Mouse (Mus musculus): Measurements from ENCODE around the gene Slc5a8.

Slc5a8 gene

DNA sequence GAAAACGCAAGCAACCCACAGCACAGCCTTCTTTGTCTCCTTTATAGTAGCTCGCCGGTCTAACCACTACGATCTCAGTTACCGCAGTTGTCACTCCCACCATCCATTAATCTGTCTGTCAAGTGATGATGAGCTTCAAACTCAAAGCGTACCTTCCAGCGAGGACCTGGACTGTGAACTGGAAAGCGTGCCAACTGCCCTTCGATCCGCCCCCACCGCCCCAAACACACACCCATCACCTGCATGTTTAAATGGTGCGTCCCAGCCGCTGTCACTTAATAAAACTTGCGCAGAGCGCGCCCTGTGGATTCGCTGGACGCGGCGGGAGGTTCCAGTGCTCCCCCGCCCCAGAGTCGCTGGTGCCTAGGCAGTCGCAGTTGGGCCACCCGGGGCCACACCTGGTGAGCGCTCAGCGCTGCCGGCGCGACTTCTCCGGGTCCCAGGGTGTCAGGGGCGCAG is at the start of gene Slc5a8:
TSS of gene Slc5a8 (plus strand) at position 361 of the 459 bp plus-strand sequence.
- peak in 1 of 2 experiments; percentile 20 for DNase-seq (ENCODE audit: low spot score in 2 of 2)

DNA sequence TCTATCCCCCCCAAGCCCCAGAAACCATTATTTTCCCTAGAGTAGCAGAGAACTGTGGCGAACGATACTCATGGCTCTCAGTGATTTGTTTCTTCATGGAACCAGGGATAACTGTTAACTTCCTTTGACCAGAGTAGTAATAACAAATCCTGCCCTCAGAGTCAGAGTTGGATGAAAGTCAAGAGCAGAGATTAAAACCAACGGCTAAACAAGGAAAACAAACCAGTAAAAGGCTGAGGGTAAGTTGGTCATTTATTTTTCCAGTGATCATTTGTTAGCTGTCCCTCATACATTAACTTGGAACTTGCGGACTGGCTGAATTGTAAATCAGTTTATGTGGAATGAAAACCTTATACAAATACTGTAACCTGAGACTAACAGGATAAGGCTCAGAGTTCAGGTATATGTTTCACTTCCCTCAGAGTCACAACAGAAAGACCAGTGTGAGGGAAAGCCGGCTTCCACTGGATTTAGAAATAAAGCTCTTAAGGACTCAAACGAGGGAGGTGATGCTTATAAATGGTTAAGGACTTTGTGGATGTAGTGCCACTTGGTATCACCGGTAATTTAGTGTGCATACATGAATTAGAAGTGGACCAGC is 36.8 kb upstream of the Slc5a8 start:
- DNase-seq (ENCODE audit: low spot score in 2 of 2): no peak

DNA sequence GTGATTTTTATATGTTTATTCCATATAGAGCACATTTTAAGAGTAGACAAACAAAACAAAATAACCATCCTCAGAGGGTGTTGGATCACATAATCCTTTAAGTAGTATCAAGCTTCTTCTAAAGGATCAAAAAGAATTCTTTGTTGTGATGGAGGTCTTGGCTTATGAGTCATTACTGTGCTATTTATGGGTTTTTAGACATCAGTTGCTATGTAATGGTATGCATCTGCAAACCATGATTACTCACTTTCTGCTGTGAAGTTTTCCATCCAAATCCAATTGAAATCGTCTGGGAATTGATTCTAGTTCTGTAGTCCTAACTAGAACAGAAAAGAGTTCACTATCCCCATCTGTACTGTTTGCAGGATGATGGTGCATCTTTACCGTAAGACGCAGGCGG is 35.8 kb upstream of the Slc5a8 start:
- DNase-seq (ENCODE audit: low spot score in 2 of 2): no peak

DNA sequence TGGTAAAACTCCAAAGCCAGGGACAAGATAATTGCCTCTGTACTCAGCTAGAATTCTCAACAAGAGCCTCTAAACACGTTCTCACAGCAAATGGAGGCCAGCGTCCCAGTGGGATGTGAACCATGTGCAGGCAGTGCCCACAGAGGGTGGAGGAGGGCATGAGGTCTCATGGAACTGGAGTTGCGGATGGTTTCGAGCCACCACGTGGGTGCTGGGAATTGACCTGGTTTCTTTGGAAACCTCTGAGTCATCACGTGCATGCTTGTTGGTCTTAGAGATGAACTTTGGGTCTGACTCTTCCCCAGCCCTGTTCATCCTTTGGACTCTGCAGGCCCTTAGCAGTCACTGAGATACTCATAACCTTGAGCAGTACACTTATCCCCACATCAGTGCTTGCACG is 32.5 kb upstream of the Slc5a8 start:
- DNase-seq (ENCODE audit: low spot score in 2 of 2): no peak

DNA sequence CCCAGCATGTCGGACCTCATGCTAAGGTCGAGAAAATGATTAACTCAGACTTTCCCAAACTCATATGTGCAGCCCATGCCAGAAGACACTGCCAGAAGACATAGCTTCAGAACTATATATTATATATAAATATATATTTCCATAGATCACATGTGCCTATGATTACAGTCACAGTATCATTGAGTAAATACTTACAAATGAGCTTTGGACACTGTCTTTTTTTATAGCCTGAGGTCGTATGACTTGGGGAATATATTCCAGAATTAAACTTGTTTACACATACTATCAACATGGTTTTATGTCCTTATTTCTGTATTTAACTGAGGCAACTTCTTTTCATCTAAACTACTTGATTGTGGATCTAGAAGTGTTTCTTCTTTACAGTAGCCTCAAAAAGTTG is 24.9 kb upstream of the Slc5a8 start:
- no peak for DNase-seq (ENCODE audit: low spot score in 2 of 2)

DNA sequence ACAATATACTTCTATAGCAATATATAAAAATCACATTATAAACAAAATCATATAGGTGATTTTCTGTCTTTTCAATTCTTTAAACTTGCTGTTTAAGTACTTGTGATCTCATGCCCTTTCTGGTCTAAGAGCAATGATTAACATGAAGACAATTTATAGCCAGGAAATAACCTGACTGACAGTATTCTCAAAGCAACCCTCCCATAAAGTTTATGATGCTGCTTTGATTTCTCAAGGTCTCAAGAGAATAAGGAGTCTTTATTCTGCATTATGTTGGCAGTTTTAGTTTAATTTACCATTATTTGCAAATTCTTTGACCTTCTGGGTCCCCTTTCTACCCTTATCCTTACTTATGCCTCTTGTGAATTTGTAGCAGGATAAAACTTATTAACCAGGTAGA is 24.4 kb upstream of the Slc5a8 start:
- no peak for DNase-seq (ENCODE audit: low spot score in 2 of 2)

DNA sequence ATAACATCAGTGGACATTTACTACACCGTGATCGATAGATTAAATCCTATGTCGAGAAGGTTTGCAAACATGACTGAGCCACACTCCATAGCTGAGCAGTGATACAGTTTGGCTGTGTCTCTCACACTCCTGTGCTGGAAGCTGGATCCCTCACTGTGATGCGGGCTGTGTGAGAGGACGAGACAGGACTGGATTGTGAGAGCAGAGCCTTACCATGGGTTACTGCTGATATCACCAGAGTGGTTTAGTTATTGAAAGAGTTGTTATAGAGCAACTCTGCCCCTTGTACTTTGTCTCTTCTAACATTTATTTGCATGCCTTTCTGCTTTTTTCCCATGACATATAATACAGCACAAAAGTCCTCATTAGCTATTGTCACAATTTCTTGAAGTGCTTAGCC is 23.5 kb upstream of the Slc5a8 start:
- no peak for DNase-seq (ENCODE audit: low spot score in 2 of 2)

DNA sequence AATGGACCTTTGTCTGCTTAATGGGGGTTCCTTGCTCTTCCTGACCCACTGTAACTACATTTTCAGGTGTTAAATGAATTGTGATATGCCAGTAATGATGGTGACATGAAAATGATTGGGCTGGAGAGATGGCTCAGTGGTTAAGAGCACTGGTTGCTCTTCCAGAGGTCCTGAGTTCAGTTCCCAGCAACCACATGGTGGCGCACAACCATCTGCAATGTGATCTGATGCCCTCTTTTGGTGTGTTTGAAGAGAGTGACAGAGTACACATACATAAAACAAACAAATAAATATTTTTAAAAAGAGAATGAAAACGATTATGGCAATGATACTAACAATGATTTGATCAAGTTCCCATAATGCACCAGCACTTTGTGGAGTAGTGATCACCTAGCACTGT is 19.8 kb upstream of the Slc5a8 start:
- DNase-seq (ENCODE audit: low spot score in 2 of 2): no peak

DNA sequence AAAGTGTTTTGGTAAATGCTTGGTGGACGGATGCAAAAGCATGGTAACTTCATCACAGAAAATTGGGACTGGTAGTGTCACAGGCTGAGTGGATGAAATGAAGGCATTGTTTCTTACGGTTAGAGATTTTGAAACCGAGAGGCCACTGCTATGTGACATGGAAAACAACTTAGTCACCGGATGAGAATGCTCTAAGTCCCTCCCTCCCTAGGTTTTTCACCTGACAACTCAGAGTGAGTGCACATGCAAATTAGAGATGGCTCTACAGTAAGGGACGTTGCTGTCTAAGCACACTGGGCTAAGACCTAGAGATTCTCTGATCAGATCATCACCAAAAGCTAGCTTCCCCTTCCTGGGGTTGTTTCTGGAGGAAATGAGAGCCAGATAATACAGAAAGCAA is 10.9 kb upstream of the Slc5a8 start:
- no peak for DNase-seq (ENCODE audit: low spot score in 2 of 2)

DNA sequence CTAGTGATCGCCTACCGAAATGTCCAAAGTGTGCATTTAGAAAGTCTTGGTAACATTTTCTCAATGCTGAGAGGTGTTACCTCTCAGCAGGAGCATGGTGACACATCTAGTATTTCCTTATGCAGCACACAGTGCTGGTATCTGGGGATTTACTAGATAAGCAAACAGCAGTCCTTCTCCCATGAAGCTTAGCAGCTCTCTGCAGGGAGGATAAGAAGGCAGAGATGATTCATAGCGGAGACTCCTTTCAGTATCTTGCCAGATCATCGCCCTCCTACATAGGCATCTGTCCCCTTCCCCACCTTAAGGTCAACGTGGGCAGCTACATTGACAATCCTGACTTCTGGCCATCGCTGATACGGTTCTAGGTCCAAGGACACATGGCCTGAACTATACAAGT is 8.4 kb upstream of the Slc5a8 start:
- no peak for DNase-seq (ENCODE audit: low spot score in 2 of 2)

DNA sequence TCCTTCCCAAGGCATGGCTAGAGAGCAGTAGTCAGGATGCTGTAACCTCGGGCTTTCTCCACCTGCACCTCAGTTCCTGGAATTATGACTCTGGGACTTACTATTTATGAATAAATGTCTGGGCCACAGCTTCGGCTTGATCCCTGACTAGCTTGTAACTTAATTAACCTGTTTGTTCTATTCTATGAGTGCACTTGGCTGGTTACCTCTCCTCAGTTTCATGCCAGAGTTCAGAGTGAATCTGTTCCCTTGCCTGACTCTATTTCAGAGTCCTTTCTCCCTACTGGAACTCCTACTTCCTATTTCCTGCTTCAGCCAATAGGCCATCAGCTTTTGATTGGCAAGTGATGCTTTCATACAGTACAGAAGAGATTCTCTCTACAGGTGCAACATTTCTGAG is 2.1 kb upstream of the Slc5a8 start:
- no peak for DNase-seq (ENCODE audit: low spot score in 2 of 2)

DNA sequence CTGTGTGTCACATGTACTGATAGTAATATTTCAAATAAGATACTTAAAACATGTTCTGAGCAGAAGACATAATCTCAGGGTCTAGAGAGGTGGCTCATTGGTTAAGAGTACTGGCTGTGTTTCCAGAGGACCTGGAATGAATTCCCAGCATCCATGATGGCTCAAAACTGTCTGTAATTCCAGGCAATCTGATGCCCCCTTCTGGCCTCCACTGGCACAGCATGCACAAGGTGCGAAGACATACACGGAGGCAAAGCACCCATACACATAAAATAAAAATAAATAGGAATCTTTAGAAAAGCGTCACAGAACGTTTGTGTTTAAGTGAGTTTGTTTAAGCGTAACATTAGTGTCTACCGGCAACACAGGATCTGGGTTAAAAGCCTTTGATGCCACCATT is 956 bp upstream of the Slc5a8 start:
- DNase-seq (ENCODE audit: low spot score in 2 of 2): no peak

DNA sequence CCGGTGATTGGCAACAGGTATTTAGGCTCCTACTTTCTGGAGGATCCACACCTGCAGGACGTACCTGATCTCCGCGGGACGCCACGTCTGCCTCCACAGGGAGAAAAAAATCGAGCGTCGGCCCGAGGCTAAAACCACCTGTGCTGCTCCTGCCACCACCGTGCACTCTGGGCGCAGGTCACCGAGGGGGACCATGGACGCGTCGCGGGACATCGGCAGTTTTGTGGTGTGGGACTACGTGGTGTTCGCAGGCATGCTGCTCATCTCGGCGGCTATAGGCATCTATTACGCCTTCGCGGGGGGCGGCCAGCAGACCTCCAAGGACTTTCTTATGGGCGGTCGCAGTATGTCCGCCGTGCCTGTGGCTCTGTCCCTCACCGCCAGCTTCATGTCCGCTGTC is 322 bp downstream of the Slc5a8 start:
- DNase-seq (ENCODE audit: low spot score in 2 of 2): peak in 1 of 2 experiments; percentile 17

DNA sequence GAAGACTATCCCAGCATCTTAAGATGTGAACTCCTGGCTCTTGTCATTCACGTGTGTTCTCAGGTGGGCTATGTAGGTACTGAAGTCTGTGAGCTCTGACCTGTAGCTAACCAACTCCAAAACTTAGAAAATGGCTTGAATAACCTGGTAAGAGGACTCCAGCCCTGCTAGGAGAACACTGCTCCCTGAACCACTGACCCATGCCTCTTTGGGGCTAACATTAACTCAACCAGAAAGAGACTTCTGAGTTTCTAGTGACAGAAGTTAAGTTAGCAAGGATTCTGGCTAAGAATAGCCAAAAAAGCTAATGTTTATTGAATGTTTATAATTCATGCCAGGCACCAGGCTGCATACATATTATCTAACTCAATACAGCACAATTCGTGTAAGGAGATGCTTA is 2.6 kb downstream of the Slc5a8 start:
- DNase-seq (ENCODE audit: low spot score in 2 of 2): no peak

DNA sequence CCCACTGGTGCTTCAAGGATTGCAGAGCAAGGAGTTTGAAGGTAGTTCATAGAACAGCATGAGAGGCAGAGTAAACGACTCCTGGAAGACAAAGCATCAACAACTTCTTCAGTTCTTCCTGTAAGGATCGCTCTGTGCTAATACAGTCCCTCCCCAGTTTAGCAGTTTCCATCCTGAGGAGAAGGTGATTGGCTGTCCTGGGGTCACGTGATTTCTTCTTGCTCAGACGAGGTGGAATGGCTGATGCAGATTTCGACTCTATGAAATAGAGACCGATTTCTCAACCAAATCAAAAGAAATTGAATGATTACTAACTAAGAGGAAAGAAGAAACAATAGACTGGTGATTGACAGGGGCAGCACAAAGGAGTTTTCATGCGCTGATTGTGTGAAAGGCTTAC is 5.6 kb downstream of the Slc5a8 start:
- no peak for DNase-seq (ENCODE audit: low spot score in 2 of 2)

DNA sequence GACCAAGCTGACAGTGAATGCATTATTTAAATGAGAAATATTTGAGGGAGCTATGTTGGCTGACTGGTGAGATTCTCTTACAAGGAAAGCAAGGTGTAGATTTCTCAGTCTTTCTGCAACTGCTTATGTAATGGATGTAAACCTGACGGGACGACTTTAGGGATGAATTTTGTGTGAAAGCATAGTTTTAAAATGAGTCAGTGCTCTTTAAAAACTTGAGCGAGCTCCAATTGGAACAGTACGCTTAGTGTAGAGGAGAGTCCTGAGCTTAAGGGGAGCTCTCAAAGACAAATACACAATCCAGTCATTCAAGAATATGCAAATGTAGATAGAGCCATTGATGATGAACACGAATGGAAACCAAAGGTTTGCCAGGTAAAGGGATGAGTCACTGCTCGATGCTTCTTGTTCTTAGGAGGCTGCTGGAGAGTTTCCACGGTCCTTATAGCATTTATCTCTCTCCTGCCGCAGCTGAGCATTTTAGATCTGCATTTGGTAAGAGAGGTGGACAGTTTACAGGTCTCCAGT is 6.8 kb downstream of the Slc5a8 start:
- no peak for DNase-seq (ENCODE audit: low spot score in 2 of 2)

DNA sequence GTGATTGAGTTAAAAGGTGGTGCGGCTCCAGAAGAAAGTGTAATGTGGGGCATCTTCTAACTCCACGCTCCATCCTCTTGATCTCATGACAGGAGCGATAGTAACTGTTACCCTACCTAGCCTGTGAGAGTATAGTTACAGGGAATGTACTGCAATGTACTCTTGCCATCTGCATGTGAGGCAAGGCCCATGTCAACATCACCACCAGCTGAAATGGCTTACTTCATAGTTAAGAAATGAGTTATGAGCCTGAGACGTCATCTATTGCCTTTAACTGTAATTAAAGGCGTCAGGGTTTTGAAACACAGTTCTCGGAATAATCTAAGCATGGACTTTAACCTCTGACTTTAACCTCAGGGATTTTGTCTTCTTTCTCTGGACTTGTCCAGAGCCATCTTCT is 11.2 kb downstream of the Slc5a8 start:
- DNase-seq (ENCODE audit: low spot score in 2 of 2): no peak

DNA sequence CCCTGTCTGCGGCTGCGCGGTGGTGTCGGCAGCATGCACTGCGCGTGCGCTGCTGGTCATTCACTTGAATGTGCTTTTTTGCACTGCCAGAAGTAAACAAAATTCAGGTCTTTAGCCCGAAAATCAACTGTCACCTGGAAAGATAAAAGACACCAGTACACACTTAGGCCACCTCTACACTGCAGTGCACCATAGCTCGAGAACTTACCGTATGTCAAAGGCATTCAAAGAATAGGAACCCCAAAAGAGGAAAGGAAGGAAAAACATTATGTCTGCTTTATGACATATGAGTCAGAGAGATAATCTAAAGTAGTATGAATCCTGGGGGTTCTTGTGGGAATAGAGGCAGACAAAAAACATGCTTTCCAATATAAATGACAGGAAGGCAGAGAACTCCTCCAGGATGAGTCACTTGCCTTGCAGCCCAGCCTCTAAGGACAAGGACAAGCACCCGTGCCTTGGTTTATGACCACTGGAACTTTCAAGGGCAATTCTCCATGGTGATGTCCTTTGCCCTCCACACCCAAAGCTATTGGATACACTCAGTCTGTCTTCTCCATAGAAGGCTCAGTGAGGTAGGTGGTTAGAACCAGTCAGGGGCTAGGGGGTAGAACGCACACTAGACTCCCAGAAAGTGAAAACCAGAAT is 64.0 kb downstream of the Slc5a8 start:
- no peak for DNase-seq (ENCODE audit: low spot score in 2 of 2)

DNA sequence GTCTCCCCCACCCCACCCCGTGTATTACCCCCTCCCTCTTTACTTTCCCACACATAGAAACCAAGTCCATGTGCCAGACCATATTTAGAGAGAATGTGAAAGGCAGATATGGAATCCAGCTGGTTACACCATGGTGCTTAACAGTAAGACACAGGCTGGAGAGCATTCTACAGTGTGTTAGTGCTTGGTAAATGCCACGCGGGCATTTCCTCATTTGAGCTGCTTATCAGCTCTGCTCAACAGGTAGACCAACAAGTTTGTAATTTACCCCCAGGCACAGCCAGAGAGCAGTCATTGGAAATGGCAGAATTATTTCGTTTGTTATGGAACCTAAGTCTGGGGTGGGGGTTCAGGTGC is 64.5 kb downstream of the Slc5a8 start:
- no peak for DNase-seq (ENCODE audit: low spot score in 2 of 2)

DNA sequence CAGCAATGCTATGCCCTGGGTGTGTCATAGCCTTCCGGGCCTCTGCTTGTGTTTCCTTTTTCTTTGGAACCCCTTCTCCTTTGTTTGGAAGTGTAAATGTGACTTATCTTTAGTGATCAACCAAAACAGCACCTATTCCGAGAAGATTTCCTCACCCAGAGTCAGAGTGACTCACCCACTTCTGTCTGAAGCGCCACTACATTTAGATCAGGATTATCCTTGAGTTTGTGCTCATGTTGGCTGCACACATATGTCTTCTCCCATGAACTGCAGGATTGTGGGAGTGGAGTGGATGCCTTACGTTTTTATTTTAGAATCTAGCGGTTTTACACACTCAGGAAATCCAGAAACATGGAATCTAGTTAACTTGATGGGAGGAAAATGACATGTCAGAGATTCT is 75.0 kb downstream of the Slc5a8 start:
- no peak for DNase-seq (ENCODE audit: low spot score in 2 of 2)

DNA sequence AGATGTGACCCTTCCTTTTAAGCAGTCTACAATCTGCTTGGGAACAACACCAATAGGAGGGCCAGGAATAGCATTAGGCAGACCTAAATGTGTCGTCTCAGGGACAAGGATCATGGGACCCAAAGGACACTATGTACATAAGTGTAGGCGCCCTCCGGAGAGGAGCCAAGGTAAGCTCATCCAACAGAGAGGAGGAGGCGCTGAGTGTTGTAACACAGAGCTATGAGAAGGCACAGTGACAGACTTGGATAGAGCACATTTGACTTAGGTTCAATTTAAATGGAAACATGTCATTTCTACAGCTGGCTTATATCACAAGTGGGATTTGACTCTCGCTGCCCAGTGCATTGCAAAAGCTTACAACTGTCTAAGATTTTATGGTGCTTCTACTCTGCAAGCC is 82.8 kb downstream of the Slc5a8 start:
- DNase-seq (ENCODE audit: low spot score in 2 of 2): no peak

DNA sequence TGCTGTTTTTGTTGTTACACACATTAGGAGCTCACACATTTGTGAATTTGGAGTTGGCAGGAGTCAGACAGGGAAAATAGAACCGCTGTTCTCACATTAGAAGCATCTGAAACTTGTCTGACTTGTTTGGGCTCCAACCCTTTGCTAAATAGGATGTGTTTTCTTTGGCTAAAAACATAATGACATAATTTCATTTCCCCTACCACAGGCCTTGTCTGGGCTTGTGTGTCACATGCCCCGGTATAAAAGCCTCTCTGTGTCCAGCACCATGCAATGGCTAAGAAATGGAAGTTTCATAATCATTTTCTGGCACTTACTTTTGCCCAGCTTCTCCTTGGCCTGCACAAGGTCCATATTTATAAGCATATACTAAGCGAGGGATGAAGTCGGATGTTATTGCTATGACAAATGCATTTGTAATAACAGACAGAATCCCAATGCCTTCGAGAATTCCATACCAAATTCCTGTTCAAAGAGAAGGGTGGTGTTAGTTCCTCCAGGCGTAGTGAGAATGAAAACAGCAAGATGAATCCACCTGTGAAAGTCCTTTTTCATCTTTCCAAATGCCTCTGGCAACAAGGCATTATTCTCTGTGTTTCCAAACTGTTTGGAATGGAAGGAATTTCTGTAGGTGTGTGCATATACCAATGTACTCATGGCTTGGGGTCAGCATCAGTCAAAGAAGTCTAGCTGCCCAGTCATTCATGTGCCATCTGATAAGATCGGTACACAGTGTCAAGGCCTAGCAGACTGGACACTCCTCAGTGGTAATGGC is 85.3 kb downstream of the Slc5a8 start:
- DNase-seq (ENCODE audit: low spot score in 2 of 2): no peak

DNA sequence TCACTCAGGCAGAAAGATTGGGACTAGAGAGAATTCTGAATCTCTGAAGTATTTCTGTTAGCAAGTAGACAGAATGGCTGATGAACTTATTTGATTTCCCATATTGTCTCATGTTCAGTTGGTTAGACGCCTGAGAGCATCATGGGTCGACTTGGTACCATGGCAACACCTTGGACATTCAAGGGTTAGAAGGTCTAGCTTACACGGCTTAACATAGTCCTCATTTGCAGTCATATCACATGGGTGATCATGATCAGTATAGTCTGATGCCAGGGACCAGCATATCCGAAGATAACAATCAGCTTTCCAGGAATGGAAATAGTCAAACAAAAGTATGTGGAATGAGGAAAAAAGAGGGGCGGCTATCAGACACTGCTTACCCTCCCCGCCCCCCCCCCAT is 93.1 kb downstream of the Slc5a8 start:
- DNase-seq (ENCODE audit: low spot score in 2 of 2): no peak
